Mouse (Mus musculus): ENCODE measurements around the gene A1cf.

DNA sequence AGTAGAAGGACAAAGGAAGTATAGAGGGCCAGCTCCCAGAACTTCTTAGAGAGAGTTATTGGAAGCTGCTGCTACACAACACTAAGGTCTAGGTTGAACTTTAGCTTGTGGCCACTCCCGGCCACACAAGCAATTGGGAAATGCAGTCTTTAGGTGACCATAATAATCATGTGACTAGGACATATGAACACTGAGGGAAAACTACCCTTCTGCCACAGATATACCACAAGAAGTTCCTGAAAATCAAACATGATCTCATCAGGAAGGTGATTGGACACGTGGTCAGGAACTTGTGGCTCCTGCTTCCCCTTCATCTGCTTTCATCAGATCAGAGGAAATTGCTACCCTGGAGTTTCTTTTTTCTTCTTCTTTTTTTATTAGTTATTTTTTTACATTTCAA, 87.8 kb downstream of the A1cf start:
- TF ChIP-seq CTCF (conservative IDR thresholded peaks at IDR 0.05; ENCODE audit: low read length) = no peak
- TF ChIP-seq POU5F1 (IDR thresholded peaks at IDR 0.05; ENCODE audit: borderline replicate concordance, low read length) = no peak
- no peak for TF ChIP-seq NANOG (IDR thresholded peaks at IDR 0.05; ENCODE audit: borderline replicate concordance, low read length)

Data from E14TG2a.4 (cell line).